Mouse (Mus musculus) midbrain, embryonic 14.5 days (tissue): ENCODE results near the gene Tsen34. TPM values are rescaled to one million over a fixed set of nuclear protein-coding genes. Genes with fewer than 3 reads are reported as not detected.
"Not testable (repeated sequence)": the region's sequence is repeated elsewhere in the genome, so short reads cannot be mapped to it uniquely, and the experiment has no call there.

Experiments used
- ATAC-seq: fragments of 200-750 bp; cut with Nextera tagmentation; 2 replicates; pipeline ENCODE4 v1.8.0; 2017; ENCODE audit warnings: moderate number of reproducible peaks, moderate library complexity; ENCODE audit not compliant: low FRiP score, low TSS enrichment
- DNase-seq: peaks from one replicate; pipeline ENCODE4 v3.0.0-alpha.2; 2015
- H3K27ac ChIP-seq: fragments of 300-500 bp; sonication (generic); replicated peaks from 2 replicates; pipeline ENCODE4 v1.5.1; 2014; ENCODE audit warnings: mild to moderate bottlenecking, low read depth, low read length, moderate library complexity
- H3K27me3 ChIP-seq: fragments of 300-500 bp; sonication (generic); 2 replicates; pipeline ENCODE4 v1.6.1; 2014; ENCODE audit warnings: low read length, control low read depth, mixed read lengths; ENCODE audit not compliant: control insufficient read depth, insufficient read depth
- H3K36me3 ChIP-seq: fragments of 300-500 bp; sonication (generic); 2 replicates; pipeline ENCODE4 v1.6.1; 2014; ENCODE audit warnings: low read length, control low read depth; ENCODE audit not compliant: control insufficient read depth, insufficient read depth
- H3K4me1 ChIP-seq: fragments of 300-500 bp; sonication (generic); 2 replicates; pipeline ENCODE4 v1.6.1; 2014; ENCODE audit warnings: mild to moderate bottlenecking, antibody characterized with exemption, low read length, control low read depth; ENCODE audit not compliant: control insufficient read depth, insufficient read depth
- H3K4me2 ChIP-seq: fragments of 300-500 bp; sonication (generic); 2 replicates; pipeline ENCODE4 v1.6.1; 2014; ENCODE audit warnings: mild to moderate bottlenecking, low read length, moderate library complexity
- H3K4me3 ChIP-seq: fragments of 300-500 bp; sonication (generic); replicated peaks from 2 replicates; pipeline ENCODE4 v1.5.1; 2014; ENCODE audit warnings: low read depth, low read length
- H3K9ac ChIP-seq: fragments of 300-500 bp; sonication (generic); replicated peaks from 2 replicates; pipeline ENCODE4 v1.6.1; 2014; ENCODE audit warnings: mild to moderate bottlenecking, low read length, moderate library complexity
- H3K9me3 ChIP-seq: fragments of 300-500 bp; sonication (generic); 2 replicates; pipeline ENCODE4 v1.6.1; 2016; ENCODE audit warnings: low read length, control low read depth, mixed read lengths; ENCODE audit not compliant: control insufficient read depth
- WGBS: fragments of 180-500 bp; shearing (Covaris S2); extraction: QIAGEN DNeasy Blood & Tissue Kit; methylation state at CpG from one replicate; pipeline ENCODE4 v1.1.7; 2014; 5-methylcytosine and 5-hydroxymethylcytosine counted together
- polyA plus RNA-seq: library from polyadenylated mRNA; unstranded; fragments of >200 nt; fragmentation: Nextera tagmentation; extraction: Ambion mirVana; gene quantifications from 2 replicates; pipeline ENCODE4 v1.2.1, GENCODE M21; 2014

Gene Tsen34
- polyA plus RNA-seq, 1 experiment from 2014 or later, result 232 TPM

DNA sequence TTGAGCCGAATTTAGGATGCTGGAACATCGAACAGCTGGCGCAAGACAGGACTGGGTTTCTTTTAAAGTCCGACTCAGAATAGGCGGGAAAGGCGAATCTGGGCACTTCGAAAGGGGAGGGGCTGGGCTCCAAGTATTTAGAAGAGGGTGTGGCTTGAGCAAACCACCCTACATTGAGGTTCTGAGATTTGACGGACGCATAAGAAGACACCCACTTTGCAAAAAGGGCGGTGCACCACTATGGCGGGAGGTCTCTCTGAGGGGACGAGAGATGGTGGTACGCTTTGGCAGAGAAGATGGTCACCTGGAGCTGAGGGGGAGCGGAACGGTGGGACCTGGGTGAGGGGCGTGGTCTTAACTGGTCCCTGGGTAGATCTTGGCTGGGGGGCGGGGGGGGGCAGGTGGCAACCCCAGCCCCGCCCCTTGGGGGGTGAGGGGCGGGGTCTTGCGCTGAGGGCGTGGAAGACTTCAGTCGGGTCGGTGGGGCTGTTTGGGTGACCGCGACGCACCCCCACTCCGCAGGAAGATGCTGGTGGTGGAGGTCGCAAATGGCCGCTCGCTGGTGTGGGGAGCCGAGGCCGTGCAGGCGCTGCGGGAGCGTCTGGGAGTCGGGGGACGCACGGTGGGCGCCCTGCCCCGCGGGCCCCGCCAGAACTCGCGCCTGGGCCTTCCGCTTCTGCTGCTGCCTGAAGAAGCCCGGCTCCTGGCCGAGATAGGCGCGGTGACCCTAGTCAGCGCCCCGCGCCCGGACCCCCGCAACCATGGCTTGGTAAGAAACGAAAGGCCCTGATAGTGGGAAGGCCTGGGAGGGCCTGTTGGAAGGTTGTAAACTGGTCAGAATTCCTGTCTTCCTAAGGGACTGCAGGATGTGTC is 1.6 kb downstream of the Tsen34 start:
- ATAC-seq (peak; percentile 44), DNase-seq (peak; percentile 77)
- Histone ChIP-seq H3K4me1 (peaks cover 17% of the 10 kb centered on the region), H3K27me3 (no peaks in the 10 kb centered on the region), H3K9ac (peak overlapping the region; percentile 77), H3K27ac (peak overlapping the region; percentile 92), H3K9me3 (no peaks in the 10 kb centered on the region), H3K4me2 (peak overlapping the region; percentile 75), H3K36me3 (peaks cover 27% of the 10 kb centered on the region), H3K4me3 (peak overlapping the region; percentile 73)
- WGBS, result under 1% methylated on average over 54 of the region's 55 CpGs

DNA sequence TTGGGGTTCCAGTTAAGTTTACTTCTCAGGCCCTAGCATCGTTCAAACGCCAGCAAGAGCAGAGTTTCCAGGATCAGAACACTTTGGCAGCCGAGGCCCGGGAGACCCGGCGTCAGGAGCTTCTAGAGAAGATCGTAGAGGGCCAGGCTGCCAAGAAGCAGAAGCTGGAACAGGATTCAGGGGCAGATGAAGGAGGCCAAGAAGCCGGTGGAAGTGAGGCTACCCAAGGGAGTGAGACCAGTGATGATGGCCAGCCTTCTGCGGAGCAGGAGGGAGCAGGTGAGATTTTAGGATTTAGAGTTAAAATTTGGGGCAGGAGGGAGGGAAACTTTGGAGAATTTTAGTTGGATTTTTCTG is 2.3 kb downstream of the Tsen34 start:
- peak overlapping the region; percentile 73 for H3K4me3 ChIP-seq
- peaks cover 32% of the 10 kb centered on the region for H3K36me3 ChIP-seq
- not testable (repeated sequence) for ATAC-seq, H3K9me3 ChIP-seq, H3K27me3 ChIP-seq, DNase-seq
- H3K4me2 ChIP-seq, result peak overlapping the region; percentile 75
- peaks cover 17% of the 10 kb centered on the region for H3K4me1 ChIP-seq
- peak overlapping the region; percentile 77 for H3K9ac ChIP-seq
- H3K27ac ChIP-seq, result peak overlapping the region; percentile 92
- 5% methylated on average over 9 of the region's 9 CpGs for WGBS

DNA sequence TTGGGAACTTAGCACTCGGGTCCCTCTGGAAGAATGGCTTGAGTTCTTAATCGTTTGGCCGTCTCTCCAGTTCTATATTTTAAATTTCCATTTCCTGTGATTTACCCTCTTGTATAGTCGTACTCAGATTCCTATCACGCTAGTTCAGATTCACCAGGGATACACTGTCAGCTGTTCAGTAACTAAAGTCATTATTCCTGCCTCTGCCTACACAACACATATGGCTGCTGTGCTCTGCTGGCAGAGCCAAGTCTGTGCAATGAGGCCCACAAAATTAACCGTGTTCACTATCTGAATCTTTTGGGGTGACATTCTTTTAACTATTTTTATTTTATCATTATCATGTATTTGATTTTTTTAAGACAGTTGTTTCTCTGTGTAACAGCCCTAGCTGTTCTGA is 5.8 kb downstream of the Tsen34 start:
- Histone ChIP-seq H3K4me2 (no peak overlapping the region), H3K27me3 (no peaks in the 10 kb centered on the region), H3K36me3 (peaks cover 49% of the 10 kb centered on the region), H3K9me3 (no peaks in the 10 kb centered on the region), H3K27ac (no peak overlapping the region), H3K4me3 (no peak overlapping the region), H3K9ac (no peak overlapping the region), H3K4me1 (peaks cover 10% of the 10 kb centered on the region)
- WGBS, result 95% methylated on average over 6 of the region's 6 CpGs
- DNase-seq (no peak), ATAC-seq (no peak)

GRCm38 (mm10) chr7:3703148-3703878 is 10.7 kb downstream of the Tsen34 start:
- no peaks in the 10 kb centered on the region for H3K27me3 ChIP-seq
- peak overlapping the region; percentile 95 for H3K27ac ChIP-seq
- ATAC-seq (peak; percentile 47), DNase-seq (no peak)
- H3K36me3 ChIP-seq, result peaks cover 58% of the 10 kb centered on the region
- WGBS, result 18% methylated on average over 6 of the region's 6 CpGs
- H3K9me3 ChIP-seq, result no peaks in the 10 kb centered on the region
- peak overlapping the region; percentile 80 for H3K9ac ChIP-seq
- peaks cover 13% of the 10 kb centered on the region for H3K4me1 ChIP-seq
- H3K4me3 ChIP-seq, result peak overlapping the region; percentile 84
- H3K4me2 ChIP-seq, result peak overlapping the region; percentile 95

GRCm38 (mm10) chr7:3703879-3704441 is 11.3 kb downstream of the Tsen34 start, which contains the start of gene Rps9:
Gene Rps9, plus strand, starts transcription at chr7:3703993.
- Histone ChIP-seq H3K27ac (peak within 1 kb of the TSS; percentile 95), H3K9ac (peak within 1 kb of the TSS; percentile 80), H3K36me3 (peaks cover 54% of the 10 kb centered on the region), H3K4me2 (peak within 1 kb of the TSS; percentile 95), H3K27me3 (no peaks in the 10 kb centered on the region), H3K4me3 (peak within 1 kb of the TSS; percentile 84), H3K4me1 (peaks cover 13% of the 10 kb centered on the region), H3K9me3 (no peaks in the 10 kb centered on the region)
- ATAC-seq (peak; percentile 95), DNase-seq (peak; percentile 99)
- 2% methylated on average over 42 of the region's 42 CpGs for WGBS

- peak; percentile 29 for ATAC-seq
- under 1% methylated on average over 20 of the region's 20 CpGs for WGBS
- peak overlapping the region; percentile 95 for H3K4me2 ChIP-seq
These were observed 11.8 kb downstream of the Tsen34 start for GRCm38 (mm10) chr7:3704475-3704874.

GRCm38 (mm10) chr7:3705461-3705860 is 12.8 kb downstream of the Tsen34 start:
- H3K9me3 ChIP-seq, H3K27me3 ChIP-seq, DNase-seq, H3K27ac ChIP-seq, ATAC-seq: not testable (repeated sequence)
- peaks cover 43% of the 10 kb centered on the region for H3K36me3 ChIP-seq
- H3K9ac ChIP-seq, result peak overlapping the region; percentile 80
- WGBS, result 3% methylated on average over 6 of the region's 7 CpGs
- peaks cover 13% of the 10 kb centered on the region for H3K4me1 ChIP-seq
- H3K4me3 ChIP-seq, result peak overlapping the region; percentile 84
- peak overlapping the region; percentile 95 for H3K4me2 ChIP-seq

More at GRCm38 (mm10) chr7:3704475-3704874, 11.8 kb downstream of the Tsen34 start:
- Histone ChIP-seq H3K9me3 (no peaks in the 10 kb centered on the region), H3K9ac (peak overlapping the region; percentile 80), H3K4me3 (peak overlapping the region; percentile 84), H3K27ac (peak overlapping the region; percentile 95), H3K27me3 (no peaks in the 10 kb centered on the region), H3K36me3 (peaks cover 51% of the 10 kb centered on the region), H3K4me1 (peaks cover 13% of the 10 kb centered on the region)
- DNase-seq, result no peak

DNA sequence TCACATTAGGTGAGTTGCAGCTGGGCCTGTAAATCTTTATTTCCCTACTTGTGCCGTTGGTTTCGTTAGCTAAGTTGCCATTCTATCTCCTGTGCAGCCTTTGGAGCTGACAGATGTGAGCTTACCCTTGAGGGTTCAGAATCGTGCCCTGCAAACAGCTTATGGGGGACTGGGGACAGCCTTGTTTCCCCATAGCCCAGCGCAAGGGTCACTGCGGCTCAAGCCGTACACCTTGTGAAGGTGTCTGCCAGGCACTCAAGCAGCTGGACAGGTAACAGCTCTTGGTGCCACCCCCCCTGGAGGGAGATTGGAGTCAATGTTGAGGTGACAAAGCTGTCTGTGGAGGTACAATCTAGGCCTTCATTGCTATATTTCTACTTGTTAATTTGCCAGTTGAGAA is 13.2 kb downstream of the Tsen34 start:
- DNase-seq (no peak), ATAC-seq (no peak)
- peaks cover 39% of the 10 kb centered on the region for H3K36me3 ChIP-seq
- H3K4me1 ChIP-seq, result peaks cover 13% of the 10 kb centered on the region
- H3K4me2 ChIP-seq, result peak overlapping the region; percentile 95
- H3K27ac ChIP-seq, result 0 out of 2 replicates have a peak overlapping the region, but pooled peaks have one; percentile 32
- H3K27me3 ChIP-seq, result no peaks in the 10 kb centered on the region
- peak overlapping the region; percentile 80; the same call in 1 of the 2 replicates for H3K9ac ChIP-seq
- H3K4me3 ChIP-seq, result peak overlapping the region; percentile 84
- H3K9me3 ChIP-seq, result no peaks in the 10 kb centered on the region
- WGBS, result 41% methylated on average over 6 of the region's 6 CpGs
